Mouse (Mus musculus) adrenal gland, postnatal 4 days (tissue): ENCODE results near the gene Acss1. TPM values are rescaled to one million over a fixed set of nuclear protein-coding genes. Genes with fewer than 3 reads are reported as not detected.

Source experiments
- DNase-seq, 2 experiments: peaks; one replicate each; pipeline ENCODE4 v3.0.0; 2021 to 2022; ENCODE audit warnings: low spot score in 2 of 2, mixed read lengths in 2 of 2
- total RNA-seq, 2 experiments: library from RNA; stranded (reverse); gene quantifications; 2 replicates each; pipeline ENCODE4 v1.2.3; 2021

The Acss1 gene
- total RNA-seq, 2 experiments from 2014 or later, result 10.8 to 17.1 TPM

GRCm38 (mm10) chr2:150645225-150645624 lies 23.1 kb downstream of the Acss1 start:
- DNase-seq, result no peak

GRCm38 (mm10) chr2:150643726-150644415 lies 24.4 kb downstream of the Acss1 start:
- DNase-seq, result no peak

- no peak for DNase-seq
Measured at GRCm38 (mm10) chr2:150643166-150643565, 25.1 kb downstream of the Acss1 start.

DNA sequence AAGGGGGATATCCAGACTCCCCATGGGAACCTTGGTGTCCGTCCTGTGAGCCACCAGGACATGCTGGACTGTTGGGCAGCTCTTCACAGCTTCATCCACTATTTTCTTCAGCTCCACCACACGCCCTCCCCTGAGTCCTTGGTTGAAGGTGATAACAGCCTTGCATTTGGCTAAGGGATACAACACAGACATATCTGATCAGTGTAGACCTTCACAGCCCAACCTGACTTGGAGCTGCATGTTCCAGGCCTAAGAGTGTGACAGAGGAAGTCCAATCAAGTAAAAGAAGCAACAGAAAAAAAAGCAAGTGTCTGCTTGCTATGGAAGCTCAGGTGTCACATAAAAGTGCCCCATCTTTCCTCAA lies 29.9 kb downstream of the Acss1 start:
- DNase-seq, result no peak

DNA sequence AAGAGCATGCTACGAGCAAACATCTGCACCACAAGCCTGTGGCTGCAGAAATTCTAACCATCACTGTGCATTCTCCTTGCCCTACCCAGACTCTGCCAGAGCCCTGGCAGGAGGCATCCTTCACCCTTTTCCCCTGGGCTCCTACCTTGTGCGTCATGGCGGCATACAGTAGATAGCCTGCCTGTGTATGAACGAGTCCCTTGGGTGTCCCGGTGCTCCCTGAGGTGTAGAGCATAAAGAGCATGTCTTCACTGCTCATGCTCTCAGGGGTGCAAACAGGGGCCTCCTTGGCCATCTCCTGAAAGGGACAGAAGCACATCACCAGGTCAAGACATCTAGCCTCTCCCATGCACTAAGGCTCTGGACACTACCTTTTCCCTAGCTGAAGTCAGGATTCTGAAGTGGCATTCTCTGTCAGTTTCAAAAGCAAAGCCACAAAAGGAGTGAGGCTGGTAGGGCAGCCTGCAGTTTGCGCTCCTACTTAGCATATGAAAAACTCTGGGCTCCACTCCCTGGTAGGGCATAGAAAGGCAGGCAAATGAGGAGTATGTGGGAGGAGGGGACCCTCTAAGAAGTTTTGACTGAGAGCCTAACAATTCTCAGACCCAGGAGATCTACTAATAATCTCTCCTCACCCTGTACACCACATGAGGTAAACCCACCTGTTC lies 30.5 kb downstream of the Acss1 start:
- no peak for DNase-seq

DNA sequence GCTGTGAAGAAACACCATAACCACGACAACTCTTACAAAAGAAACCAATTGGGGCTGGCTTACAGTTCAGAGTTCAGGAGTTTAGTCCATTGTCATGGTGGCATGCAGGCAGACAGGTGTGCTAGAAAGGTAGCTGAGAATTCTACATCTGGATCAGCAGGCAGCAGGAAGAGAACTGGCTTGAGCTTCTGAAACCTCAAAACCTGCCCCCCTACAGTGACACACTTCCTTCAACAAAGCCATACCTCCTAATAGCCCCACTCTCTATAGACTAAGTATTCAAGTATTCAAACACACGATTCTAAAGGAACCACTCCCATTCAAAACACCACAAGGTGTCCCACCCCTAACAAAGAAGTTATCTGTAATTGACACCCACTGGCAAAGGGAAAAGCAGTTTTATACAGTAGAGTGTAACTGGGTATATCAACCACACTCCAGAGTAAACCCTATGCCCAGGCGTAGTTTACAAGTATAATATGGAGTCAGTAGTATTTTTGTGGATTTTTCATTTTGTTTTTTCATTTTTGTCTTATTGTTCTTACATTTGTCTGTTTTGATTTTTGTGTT lies 32.3 kb downstream of the Acss1 start:
- DNase-seq, result no peak

DNA sequence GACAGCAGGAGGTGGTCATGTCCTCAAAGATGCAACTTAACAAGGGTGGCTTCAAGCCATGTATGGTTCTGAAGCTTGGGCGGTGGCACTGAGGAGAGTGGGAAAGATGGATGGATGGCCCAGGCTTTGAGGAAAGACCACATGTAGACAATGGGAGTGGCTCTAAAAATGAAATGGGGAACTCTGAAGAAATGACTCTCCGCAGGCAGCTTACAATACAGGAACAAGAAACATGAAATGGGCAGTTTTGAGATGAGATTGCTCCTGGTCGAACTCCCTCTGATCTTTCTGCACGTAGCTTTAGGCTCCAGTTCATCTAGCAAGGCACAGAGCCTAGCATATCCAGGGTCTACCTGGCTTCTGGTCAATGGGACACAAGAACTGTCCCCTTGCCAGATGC lies 39.0 kb downstream of the Acss1 start:
- DNase-seq, result no peak

DNA sequence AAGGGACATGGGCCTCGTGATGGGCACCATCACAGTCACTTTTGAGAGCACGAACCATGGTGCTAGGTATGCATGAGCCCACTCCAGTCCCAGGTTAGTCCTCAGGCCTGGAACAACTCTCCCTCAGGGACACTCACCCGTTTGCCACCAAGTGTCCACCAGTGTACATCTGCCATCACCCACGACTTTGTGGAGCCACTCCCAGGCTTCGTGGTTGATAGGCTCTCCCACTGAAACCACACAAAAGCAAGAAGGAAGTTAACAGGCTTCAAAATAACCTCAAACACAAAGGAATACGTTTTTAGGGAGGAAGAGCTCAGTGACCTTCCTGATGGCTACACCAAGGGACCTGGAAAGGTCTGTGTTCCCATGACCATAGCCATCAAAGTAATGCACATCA lies 41.2 kb downstream of the Acss1 start:
- no peak for DNase-seq

DNA sequence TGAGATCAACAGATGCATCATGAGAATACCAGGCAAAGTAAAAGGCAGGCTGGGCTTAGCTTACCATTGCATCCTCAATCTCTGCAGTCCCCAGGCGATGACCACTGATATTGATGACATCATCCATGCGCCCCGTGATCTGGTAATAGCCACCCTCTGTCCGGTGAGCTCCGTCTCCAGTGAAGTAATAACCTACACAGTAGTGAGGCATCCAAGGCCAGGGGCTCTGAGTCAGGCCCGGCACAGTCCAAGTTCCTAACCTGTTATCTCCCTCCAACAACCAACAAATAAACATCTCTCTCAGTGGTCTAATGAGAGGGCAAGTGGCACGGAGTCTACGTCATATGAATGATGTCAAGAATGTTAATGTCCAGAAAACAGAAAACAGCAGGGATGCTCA lies 43.4 kb downstream of the Acss1 start:
- DNase-seq, result no peak

- no peak for DNase-seq
Measured at GRCm38 (mm10) chr2:150623957-150624356, 44.3 kb downstream of the Acss1 start.

DNA sequence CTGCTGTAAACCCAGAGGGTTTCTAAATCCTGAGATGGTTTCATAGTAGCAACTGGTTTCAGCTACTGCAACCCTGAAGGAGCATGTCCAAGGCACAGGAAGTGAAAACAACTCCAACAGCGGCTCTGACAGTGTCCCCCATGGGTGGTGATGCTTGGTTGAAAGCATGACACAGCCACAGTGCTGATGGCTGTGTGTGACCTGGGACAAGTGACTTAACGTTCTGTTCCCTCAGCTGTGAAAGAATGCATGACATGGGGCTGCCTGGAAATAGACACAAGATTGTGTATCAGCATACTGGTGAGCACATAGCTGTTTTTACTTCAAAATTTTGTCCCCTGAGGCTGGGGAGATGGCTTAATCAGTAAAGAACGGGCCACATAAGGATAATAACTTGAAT lies 46.6 kb downstream of the Acss1 start:
- DNase-seq, result no peak

DNA sequence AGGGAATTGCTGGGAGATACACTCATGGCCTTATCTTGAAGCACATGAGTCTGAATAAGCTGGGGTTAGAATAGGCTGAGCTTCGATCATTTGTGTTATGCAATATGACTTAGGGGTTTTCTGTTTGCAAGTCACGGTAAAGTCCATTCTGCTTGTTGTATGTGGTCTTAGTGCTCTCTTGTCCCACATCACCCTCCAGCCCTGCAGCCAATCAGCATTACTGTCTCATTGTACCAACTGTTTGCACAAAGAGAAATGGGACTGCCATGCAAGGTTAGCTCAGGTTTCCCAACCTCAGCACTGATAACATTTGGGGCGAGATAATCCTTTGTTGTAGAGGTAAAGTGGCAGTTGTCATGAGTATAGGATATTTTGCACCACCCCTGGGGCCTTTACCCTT lies 58.2 kb downstream of the Acss1 start:
- no peak for DNase-seq

DNA sequence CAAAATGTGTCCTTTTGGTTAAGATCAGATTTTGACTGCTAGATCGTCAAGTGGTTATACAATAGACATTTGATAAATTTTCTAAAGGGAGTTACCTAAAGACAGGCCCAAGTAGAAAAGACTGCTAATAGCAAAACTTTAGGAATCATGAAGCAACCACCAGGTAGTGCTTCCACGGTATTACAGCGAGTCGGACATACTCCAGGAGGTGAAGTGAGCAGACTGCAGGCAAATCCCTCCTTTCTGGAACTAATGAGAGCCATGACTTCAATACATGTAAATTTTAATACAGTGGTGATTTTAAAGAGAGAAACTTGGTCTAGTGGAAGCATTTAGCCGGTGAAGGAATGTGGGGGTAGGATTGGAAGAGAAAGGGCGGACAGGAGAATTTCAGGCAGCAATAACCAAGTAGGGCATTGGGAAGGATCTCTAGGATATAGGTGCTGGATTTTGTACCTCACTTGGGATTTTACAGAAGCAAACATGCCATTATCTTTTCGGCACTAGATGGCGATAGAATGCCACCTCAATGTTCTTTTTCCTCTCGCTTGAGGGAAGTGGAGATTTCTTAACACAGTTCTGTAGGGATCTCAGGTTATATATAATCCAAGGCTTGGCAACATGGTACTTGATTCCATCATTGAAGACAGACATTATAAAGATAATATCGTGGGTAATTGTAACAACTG lies 59.3 kb downstream of the Acss1 start:
- DNase-seq, result peak in 1 of 2 experiments; percentile 20

DNA sequence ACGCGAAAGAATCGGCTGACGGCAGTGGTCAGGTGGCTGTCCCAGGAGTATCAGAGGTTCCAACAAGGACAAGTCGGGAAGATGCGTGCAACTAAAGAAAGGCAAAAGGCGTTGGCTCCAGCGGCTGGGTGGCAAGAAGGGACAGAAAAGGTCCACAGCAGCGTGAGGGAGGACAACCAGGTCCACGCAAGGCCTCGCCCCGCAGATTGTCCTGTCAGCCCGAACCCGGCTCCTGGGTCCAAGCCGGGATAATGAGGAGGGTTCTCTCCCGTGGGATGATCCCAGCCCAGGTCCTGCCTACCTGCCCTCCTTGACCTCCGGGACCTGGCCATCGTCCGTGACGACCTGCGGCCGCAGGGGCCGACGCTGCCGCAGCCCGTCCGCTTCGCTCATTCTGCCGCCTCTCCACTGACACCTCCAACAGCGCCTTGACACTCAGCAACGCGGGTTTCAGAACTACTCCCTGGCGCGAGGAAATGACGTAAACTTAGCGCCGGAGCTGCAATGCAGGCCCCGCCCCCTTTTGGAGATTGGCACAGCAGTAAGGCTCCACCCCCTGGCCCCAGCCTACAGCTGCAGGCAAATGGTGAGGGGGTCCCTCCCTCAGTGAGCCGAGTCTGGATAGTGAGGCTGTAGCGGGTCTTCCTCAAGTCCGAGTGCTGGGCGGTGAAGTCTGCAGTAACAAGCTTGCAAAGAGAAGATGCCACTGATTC lies 60.1 kb downstream of the Acss1 start, which contains the start of gene Apmap:
Apmap (minus strand) TSS at position 481 of the 713 bp plus-strand sequence.
- DNase-seq, result peak; percentile 88 to 90

DNA sequence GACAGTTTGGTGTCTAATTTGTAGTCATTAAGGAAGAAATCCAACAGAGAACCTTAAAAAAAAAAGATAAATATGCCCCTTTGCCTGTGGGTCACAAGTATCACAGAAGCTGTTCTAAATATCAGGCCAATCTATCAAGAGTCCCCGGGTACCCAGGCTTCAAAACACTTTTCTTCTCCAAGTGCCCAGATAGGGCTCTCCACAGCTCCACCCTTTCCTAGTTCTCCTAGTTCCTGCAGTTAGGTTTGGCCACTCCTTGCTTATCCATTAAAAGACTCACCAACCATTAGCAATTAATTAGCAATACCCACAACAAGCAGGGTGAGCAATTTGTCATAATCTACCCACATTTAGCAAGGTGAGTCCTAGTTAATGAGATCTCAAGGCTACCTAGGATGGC lies 61.2 kb downstream of the Acss1 start:
- no peak for DNase-seq

DNA sequence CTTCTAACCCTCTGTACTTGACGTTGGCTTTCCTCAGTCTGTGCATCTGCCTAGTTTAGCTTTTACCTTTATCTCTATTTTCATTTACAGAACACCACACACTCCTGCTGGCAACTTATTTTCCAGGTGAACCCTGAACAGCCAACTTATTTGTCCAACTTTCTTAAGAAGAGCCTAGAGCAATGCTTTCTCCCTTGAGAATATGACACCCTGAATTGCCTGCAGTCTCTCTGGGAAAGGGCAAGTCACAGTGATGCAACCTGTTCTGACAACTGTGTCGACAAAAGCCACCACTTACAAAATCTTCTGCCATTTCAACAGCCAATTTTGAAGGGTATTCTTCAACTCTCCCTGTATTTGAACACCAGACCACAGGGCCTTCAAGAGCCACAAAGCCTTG lies 63.5 kb downstream of the Acss1 start:
- no peak for DNase-seq

DNA sequence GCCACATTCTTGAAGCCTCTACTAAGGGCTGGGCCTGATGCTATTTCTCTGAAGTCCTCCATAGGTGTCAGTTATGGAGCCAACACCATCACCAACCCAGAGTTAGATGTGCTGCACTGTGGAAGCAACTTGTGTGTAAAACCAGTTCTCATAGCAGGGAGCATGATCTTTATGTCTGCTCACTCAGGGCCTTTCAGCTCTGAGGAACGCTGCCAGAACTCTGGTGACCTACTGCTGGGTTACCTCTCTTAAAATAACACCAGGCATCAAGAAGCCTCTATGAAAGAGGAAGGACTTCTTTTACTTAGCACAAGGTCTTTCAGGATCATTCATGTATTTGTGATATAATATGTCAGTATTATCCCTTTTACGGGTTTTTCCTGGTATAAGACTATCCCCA lies 66.1 kb downstream of the Acss1 start:
- DNase-seq, result no peak

GRCm38 (mm10) chr2:150600263-150600662 lies 68.0 kb downstream of the Acss1 start:
- DNase-seq, result no peak

DNA sequence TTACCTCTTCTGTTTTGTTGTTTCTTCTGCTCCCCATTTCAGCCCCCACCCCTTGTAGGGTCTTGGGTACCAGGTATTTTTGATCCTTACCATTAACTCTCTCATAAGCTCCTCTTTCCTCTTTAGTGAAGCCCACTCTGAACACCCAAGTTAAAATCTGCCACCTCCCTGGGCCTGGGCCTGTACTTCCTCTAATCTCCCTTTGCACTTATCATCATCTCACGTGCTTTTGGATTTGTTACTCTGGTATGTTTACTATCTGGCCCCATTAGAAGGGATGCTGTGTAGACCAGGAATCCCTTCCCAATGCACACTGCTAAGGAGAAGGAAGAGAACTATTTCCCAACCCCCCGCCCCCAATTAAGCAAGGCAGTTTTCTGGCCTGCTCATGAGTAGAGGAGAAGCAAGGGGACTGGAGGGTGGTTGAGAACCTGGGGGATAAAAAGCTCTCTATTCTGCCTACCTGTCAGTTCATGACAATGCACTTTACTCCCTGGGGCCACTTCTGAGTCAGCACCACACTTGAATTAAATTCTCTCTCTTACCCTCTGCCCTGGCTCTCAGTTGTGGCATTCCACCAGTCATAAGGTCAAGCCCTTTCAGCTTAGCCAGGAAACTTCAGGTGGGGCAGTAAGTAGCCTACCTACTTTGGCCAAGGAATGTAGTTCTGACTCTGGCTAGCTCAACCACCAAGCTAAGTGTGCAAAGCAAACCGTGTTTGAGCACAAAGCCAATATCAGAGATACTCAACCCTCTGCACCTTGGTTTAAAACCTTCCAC lies 72.7 kb downstream of the Acss1 start:
- DNase-seq, result no peak

- DNase-seq, result no peak
Measured at GRCm38 (mm10) chr2:150589076-150589475, 79.2 kb downstream of the Acss1 start.

- DNase-seq, result no peak
Measured at GRCm38 (mm10) chr2:150579628-150580027, 88.7 kb downstream of the Acss1 start.
